Mouse (Mus musculus): ENCODE measurements around the gene Serpina1b.
"Not testable (repeated sequence)": the region's sequence is repeated elsewhere in the genome, so short reads cannot be mapped to it uniquely, and the experiment has no call there.

Gene Serpina1b

GRCm38 (mm10) chr12:103700144-103700750 lies 129.9 kb downstream of the Serpina1b start:
- no peak for DNase-seq (ENCODE audit: low read depth)

GRCm38 (mm10) chr12:103695429-103695828 lies 134.7 kb downstream of the Serpina1b start, which contains the start of gene Serpina1f:
Serpina1f (minus strand) TSS chr12:103695529.
- no peak for DNase-seq (ENCODE audit: low read depth)

- DNase-seq (ENCODE audit: low read depth): no peak
These were observed 141.9 kb downstream of the Serpina1b start for GRCm38 (mm10) chr12:103688221-103688814.

GRCm38 (mm10) chr12:103687021-103687420 lies 143.2 kb downstream of the Serpina1b start:
- DNase-seq (ENCODE audit: low read depth): no peak

GRCm38 (mm10) chr12:103686050-103686449 lies 144.1 kb downstream of the Serpina1b start:
- DNase-seq (ENCODE audit: low read depth): no peak

- no peak for DNase-seq (ENCODE audit: low read depth)
These were observed 144.8 kb downstream of the Serpina1b start for GRCm38 (mm10) chr12:103685386-103685785.

DNA sequence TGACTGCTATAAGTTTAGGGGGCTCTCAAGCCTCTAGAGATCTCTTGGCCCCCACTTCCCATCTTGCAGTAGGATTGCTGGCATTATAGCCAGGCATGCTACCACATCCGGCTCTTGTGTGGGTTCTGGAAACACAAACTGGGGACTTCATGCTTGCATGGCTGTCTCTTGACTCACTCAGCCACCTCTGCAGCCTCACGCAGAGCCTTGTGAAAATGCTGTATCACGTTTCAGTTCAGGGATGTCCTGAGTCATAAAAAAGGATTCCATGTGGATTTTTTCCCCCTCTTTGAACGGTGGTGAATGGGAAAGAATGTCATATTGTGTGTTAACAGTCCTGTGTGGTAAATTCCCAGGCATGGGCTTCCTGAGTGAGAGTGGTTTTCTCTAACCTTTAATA lies 146.4 kb downstream of the Serpina1b start:
- no peak for DNase-seq (ENCODE audit: low read depth)

GRCm38 (mm10) chr12:103681739-103682138 lies 148.4 kb downstream of the Serpina1b start:
- DNase-seq (ENCODE audit: low read depth): no peak

- no peak for DNase-seq (ENCODE audit: low read depth)
These were observed 149.0 kb downstream of the Serpina1b start for GRCm38 (mm10) chr12:103681169-103681568.

GRCm38 (mm10) chr12:103679853-103680252 lies 150.3 kb downstream of the Serpina1b start:
- not testable (repeated sequence) for DNase-seq (ENCODE audit: low read depth)

Measured in induced T-regulatory cell, adult 2 months (primary cell).